Mouse (Mus musculus) CH12F3 (cell line): ENCODE data around the gene Prl2b1.

Source experiments
- in situ Hi-C: fragments of 300-500 bp; cut with MboI; formaldehyde crosslinking; loops from 2 replicates; pipeline ENCODE4 v1.14.3; 2020; ENCODE audit warnings: low sequenced_read_pairs

The Prl2b1 gene

GRCm38 (mm10) chr13:27390746-27391145 is at the start of gene Prl2b1:
TSS of gene Prl2b1 (minus strand) at chr13:27390846.
- in situ Hi-C loops: no loop called here

GRCm38 (mm10) chr13:27438588-27438987 is 47.9 kb upstream of the Prl2b1 start, which contains the start of gene Prl8a6:
TSS of gene Prl8a6 (minus strand) at chr13:27438688.
- in situ Hi-C loops: no loop called here

DNA sequence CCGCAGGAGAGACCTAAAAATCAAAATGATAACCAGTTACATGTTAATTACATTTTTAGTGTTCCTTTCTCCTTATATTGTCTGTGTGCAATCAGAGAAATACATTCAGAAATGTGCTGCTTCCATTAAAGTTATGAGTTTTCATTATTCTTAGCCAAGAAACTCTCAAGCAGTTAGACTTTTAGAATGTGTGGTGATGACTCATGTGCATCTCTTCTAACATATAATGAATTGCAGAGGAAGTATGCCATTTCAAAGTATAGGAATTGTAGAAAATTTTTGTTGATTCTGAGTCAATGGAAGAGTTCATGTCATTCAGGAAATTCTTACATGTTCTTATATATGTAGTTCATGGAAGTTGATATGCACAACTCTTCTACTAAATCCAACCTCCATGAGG is 42.5 kb upstream of the Prl2b1 start:
- in situ Hi-C loops: no loop called here

DNA sequence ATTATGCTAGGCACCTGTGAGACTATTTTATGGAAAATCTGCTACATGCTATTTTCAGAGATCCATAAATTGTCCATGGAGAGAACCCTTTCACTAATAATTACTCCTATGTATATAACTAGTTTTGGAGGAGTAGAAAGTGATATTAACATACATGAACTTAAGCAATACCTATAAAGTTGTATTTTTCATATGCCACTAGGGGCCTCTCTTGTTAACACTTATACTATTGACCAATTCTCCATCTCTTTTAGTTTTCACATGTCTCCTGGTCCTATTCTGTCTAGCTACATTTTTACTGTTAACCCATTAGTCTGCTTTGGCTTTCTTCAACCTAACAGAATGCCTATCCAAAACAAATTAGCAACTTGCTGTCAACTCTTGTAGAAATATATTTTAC is 23.0 kb upstream of the Prl2b1 start:
- in situ Hi-C loops: no loop called here

DNA sequence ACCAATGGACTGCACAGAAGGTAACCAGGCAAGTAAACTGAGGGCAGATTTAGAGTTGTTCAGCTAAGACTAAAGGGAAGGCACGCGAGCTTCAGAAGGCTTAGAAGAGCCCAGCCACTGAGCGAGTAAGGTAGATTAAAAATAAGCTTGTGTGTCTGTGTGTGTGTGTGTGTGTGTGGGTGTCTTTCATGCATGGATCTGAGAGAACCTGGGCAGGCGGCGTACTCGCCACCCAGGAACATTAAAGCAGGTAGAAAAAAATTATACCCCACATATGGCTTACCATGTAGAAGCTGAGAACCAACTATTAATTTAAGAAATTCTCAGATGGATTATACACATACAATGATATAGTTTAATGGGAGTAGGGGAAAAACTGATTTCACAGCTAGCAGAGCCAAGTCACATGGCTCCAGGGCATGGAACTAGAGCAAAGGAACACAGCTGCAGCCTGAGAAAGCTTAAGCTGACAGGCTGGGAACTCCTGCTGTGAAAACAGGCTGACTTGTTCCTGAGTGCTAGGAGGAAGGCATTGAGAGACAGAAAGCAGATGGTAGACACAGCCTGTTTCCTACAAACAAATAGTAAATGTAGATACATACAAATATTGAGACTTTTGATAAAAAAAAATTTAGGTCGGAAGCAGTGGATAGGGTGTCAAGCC is 8.5 kb upstream of the Prl2b1 start:
- in situ Hi-C loops: no loop called here

DNA sequence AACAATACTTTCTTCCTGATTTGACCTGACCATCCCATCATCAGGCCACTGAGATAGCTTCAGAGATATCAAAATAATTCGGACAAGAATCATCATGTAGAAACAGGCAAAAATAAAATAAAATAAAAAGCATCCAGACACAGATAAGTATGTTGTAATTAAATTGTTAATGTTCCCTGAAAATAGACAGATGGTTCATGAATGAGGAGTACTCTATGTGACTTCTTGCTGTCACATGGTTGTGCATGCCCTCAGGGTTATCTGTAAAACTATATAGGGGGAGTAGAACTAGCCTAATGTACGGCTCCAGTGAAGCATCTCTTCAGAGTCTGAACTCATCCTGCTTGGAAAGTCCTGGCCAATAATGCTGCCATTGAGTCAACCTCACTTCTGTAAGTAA is 45.3 kb downstream of the Prl2b1 start, which contains the start of gene Prl8a2:
TSS of gene Prl8a2 (plus strand) at position 301 of the 400 bp plus-strand sequence.
- in situ Hi-C loops: no loop called here

DNA sequence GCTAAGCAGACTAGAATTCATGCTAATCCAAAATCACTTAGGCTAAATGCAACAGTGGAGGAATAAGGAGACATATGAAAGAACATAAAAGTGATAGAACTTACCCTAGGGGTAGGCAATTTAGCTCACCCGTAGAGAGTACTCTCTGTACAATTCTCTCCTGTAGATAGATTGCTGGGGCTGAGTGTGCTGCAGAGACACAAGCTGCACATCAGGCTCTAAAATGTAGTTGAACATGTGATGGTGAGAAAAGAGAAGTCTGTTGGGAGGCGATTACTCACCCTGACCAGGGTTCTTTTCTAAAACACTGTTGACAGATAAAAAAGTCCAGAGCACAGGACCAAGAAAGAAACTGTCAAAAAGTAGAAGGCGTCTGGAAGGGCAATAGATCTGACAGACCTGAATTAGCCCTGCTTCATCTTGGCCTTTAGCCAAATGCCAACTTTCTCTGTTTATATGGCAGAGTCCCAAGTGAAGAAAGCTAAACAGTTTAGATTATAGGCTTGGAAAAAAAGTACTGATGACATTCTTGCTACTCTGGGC is 47.8 kb downstream of the Prl2b1 start:
- in situ Hi-C loops: no loop called here

DNA sequence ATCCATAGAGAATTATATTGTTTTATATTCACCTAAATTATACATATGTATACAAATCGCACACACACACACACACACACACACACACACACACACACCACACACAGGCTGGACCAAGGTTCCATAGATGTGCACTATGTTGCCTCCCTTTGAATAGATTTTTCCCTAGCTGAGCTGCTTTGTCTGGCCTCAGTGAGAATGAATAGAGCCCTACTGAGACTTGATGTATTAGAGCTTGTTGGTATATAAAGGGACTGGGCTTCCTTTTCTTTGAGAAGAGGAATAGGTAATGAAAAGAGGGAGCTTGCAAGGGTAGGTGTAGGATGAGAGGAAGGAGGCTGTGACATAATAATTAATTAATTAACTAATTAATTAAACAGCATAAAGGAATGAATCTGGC is 55.7 kb downstream of the Prl2b1 start:
- in situ Hi-C loops: no loop called here
